Mouse (Mus musculus): Measurements from ENCODE around the gene Gpbp1l1. TPM values are rescaled to one million over a fixed set of nuclear protein-coding genes. Genes with fewer than 3 reads are reported as not detected.

Gpbp1l1 gene
- 35.7 and 38.1 TPM in 2 replicates for polyA plus RNA-seq (2014; fragmentation: Nextera tagmentation; extraction: Ambion mirVana)

DNA sequence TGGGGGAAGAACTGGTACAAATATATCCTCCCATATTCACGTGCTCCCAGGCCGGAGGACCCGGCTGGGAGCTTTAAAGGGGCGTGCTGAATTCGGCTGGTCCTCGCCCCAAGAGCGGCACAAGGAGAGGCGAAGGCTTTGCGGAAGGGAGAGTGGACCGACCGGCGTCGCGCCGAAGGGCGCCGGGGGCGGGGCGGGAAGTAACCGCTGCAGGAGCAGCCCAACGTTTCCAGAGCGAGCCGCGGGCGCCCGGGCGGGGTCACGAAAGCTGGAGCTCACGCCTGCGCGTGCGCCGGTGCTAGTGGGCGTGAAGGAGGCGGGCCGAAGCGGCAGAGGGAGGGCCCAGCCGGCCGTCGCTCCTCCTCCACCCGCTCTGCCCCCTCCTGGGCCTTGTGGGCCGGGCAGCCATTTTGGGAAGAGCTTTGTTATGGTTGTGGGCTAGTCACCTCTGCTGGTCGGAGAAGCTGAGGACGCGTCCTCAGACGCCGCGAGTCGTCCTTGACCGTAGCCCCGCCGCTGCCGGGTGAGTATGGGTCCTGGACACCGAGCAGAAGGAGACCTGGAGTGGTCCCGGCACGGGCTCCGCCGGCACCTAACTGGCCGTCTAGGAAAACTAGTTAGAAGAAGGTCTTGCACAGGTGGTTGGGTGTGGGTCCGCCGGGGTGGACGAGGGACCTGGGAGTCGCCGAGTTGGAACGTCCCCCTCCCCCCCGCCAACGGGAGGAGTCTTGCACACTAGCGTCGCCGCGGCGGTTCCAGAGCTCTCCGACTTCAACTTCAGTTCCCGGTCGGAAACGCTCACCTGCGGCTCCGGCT lies at the start of gene Gpbp1l1:
TSS of gene Gpbp1l1 (plus strand) at position 353 of the 816 bp plus-strand sequence.
- WGBS = under 1% methylated on average over 78 of the region's 78 CpGs
- Histone ChIP-seq H3K4me1 (replicated peaks; ENCODE audit: control insufficient read depth, insufficient read depth, low read length) (no peaks in the 10 kb centered on the region), H3K4me2 (ENCODE audit: low read depth, low read length, severe bottlenecking) (peak within 1 kb of the TSS; percentile 81), H3K27ac (ENCODE audit: low read depth, low read length) (peak within 1 kb of the TSS; percentile 91), H3K4me3 (ENCODE audit: low read depth, low read length) (peak within 1 kb of the TSS; percentile 91), H3K36me3 (ENCODE audit: control insufficient read depth, insufficient read depth, low read length) (no peaks in the 10 kb centered on the region), H3K9ac (ENCODE audit: low read length) (peak within 1 kb of the TSS; percentile 85), H3K9me3 (ENCODE audit: control insufficient read depth, low read length) (no peaks in the 10 kb centered on the region), H3K27me3 (ENCODE audit: control insufficient read depth, insufficient read depth, low read length) (no peaks in the 10 kb centered on the region)
- peak; percentile 99 for DNase-seq (ENCODE audit: low spot score)
- peak; percentile 95 for ATAC-seq (replicated peaks; ENCODE audit: low FRiP score)

DNA sequence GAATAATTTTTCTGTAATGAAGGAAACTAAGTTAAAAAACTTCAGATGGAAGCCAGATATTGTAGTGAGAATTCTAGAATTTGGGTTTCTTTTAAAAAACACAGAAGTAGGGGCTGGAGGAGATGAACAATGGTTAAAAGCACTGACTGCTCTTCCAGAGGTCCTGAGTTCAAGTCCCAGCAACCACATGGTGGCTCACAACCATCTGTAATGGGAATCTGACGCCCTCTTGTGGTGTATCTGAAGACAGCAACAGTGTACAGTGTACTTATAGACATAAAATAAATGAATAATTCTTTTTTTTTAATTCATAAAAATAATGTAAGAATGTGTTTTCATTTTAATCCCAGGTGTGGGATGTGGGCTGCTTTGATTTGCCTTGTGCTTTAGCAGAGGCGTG lies 26.3 kb upstream of the Gpbp1l1 start:
- WGBS = 66% methylated on average over 2 of the region's 2 CpGs
- no peaks in the 10 kb centered on the region for H3K4me1 ChIP-seq (replicated peaks; ENCODE audit: control insufficient read depth, insufficient read depth, low read length)
- no peak for ATAC-seq (replicated peaks; ENCODE audit: low FRiP score)
- H3K9ac ChIP-seq (ENCODE audit: low read length) = no peak overlapping the region
- no peaks in the 10 kb centered on the region for H3K27me3 ChIP-seq (ENCODE audit: control insufficient read depth, insufficient read depth, low read length)
- peaks cover 2% of the 10 kb centered on the region; the same call in 1 of the 2 replicates for H3K36me3 ChIP-seq (ENCODE audit: control insufficient read depth, insufficient read depth, low read length)
- no peak overlapping the region for H3K4me2 ChIP-seq (ENCODE audit: low read depth, low read length, severe bottlenecking)
- no peak for DNase-seq (ENCODE audit: low spot score)
- H3K9me3 ChIP-seq (ENCODE audit: control insufficient read depth, low read length) = no peaks in the 10 kb centered on the region
- H3K27ac ChIP-seq (ENCODE audit: low read depth, low read length) = no peak overlapping the region
- no peak overlapping the region for H3K4me3 ChIP-seq (ENCODE audit: low read depth, low read length)

DNA sequence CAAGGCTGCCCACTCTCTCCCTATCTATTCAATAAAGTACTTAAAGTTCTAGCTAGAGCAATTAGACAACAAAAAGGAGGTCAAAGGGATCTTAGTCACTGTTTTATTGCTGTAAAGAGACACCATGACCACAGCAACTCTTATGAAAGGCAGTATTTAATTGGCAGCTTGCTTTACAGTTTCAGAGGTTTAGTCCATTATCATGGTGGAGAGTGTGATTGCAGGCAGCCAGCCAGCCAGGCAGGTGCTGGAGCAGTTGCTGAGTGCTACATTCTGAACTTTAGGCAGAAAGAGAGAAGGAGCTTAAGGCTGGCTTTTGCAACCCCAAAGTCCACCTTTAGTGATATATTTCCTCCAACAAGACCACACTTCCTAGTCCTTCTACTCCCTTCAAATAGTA lies 21.1 kb upstream of the Gpbp1l1 start:
- no peak overlapping the region for H3K27ac ChIP-seq (ENCODE audit: low read depth, low read length)
- DNase-seq (ENCODE audit: low spot score) = no peak

DNA sequence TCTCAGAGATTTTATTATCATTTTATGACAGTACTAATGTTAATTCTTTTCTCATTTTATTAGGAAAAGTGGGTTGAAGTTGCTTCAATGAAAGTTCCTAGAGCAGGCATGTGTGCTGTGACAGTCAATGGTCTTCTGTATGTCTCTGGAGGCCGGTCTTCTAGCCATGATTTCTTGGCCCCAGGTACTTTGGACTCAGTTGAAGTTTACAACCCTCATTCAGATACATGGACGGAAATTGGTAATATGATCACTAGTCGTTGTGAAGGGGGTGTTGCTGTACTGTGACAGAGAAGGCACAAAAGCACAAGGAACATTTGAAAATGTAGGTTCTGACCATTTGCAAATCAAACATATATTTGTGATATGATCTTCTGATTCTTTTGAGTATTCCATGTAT lies 19.7 kb upstream of the Gpbp1l1 start:
- H3K9me3 ChIP-seq (ENCODE audit: control insufficient read depth, low read length) = no peaks in the 10 kb centered on the region
- no peaks in the 10 kb centered on the region for H3K27me3 ChIP-seq (ENCODE audit: control insufficient read depth, insufficient read depth, low read length)
- ATAC-seq (replicated peaks; ENCODE audit: low FRiP score) (no peak), DNase-seq (ENCODE audit: low spot score) (no peak)
- no peak overlapping the region for H3K4me2 ChIP-seq (ENCODE audit: low read depth, low read length, severe bottlenecking)
- H3K27ac ChIP-seq (ENCODE audit: low read depth, low read length) = no peak overlapping the region
- no peak overlapping the region for H3K4me3 ChIP-seq (ENCODE audit: low read depth, low read length)
- H3K9ac ChIP-seq (ENCODE audit: low read length) = no peak overlapping the region
- 93% methylated on average over 3 of the region's 3 CpGs for WGBS
- no peaks in the 10 kb centered on the region for H3K4me1 ChIP-seq (replicated peaks; ENCODE audit: control insufficient read depth, insufficient read depth, low read length)
- H3K36me3 ChIP-seq (ENCODE audit: control insufficient read depth, insufficient read depth, low read length) = no peaks in the 10 kb centered on the region

More for the DNA sequence above, 21.1 kb upstream of the Gpbp1l1 start:
- Histone ChIP-seq H3K9ac (ENCODE audit: low read length) (no peak overlapping the region), H3K9me3 (ENCODE audit: control insufficient read depth, low read length) (no peaks in the 10 kb centered on the region), H3K4me3 (ENCODE audit: low read depth, low read length) (no peak overlapping the region), H3K4me1 (replicated peaks; ENCODE audit: control insufficient read depth, insufficient read depth, low read length) (no peaks in the 10 kb centered on the region), H3K36me3 (ENCODE audit: control insufficient read depth, insufficient read depth, low read length) (no peaks in the 10 kb centered on the region; the same call in 1 of the 2 replicates), H3K27me3 (ENCODE audit: control insufficient read depth, insufficient read depth, low read length) (no peaks in the 10 kb centered on the region), H3K4me2 (ENCODE audit: low read depth, low read length, severe bottlenecking) (no peak overlapping the region)
- no peak for ATAC-seq (replicated peaks; ENCODE audit: low FRiP score)

DNA sequence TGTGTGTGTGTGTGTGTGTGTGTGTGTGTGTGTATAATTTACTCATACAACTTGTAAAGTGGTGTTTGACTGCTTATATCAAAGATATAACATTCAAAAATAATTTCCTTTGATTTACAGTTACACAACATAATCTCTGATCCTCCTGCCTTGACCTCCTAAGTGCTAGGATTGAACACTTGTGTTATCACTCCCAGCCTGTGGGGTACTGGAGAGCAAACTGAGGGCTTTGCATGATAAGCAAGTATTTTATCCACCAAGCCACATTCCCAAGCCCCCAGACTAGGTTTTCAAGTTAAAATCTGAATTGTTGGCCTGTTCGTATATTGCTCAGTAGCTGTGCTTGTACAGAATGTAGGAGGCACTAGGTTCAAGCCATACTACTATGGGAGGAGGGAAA lies 7.0 kb upstream of the Gpbp1l1 start:
- no peaks in the 10 kb centered on the region for H3K27me3 ChIP-seq (ENCODE audit: control insufficient read depth, insufficient read depth, low read length)
- no peaks in the 10 kb centered on the region for H3K4me1 ChIP-seq (replicated peaks; ENCODE audit: control insufficient read depth, insufficient read depth, low read length)
- no peak overlapping the region for H3K4me2 ChIP-seq (ENCODE audit: low read depth, low read length, severe bottlenecking)
- ATAC-seq (replicated peaks; ENCODE audit: low FRiP score) = no peak
- no peaks in the 10 kb centered on the region for H3K9me3 ChIP-seq (ENCODE audit: control insufficient read depth, low read length)
- H3K9ac ChIP-seq (ENCODE audit: low read length) = no peak overlapping the region
- 86% methylated on average over 1 of the region's 1 CpGs for WGBS
- no peaks in the 10 kb centered on the region for H3K36me3 ChIP-seq (ENCODE audit: control insufficient read depth, insufficient read depth, low read length)
- H3K4me3 ChIP-seq (ENCODE audit: low read depth, low read length) = no peak overlapping the region
- no peak overlapping the region for H3K27ac ChIP-seq (ENCODE audit: low read depth, low read length)
- DNase-seq (ENCODE audit: low spot score) = no peak

DNA sequence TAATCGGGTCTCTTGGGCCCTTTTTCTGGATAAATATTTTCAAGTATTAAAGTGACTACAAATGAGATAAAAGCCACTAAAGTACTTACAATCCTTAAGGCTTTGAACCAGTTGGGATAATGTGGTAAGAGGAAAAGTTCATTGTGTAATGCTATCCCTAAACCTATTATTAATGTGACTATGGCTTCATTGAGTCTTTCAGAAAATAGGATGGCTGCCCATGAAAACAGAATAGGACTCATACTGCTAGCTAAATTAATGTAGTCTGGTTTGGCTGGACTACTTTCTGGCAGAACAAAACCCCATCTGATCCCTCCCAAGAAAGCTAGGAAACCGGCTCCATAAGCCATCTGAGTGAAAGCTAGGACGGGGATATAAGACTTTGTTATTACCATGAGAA lies 4.4 kb upstream of the Gpbp1l1 start:
- Histone ChIP-seq H3K4me3 (ENCODE audit: low read depth, low read length) (no peak overlapping the region), H3K4me2 (ENCODE audit: low read depth, low read length, severe bottlenecking) (no peak overlapping the region), H3K27ac (ENCODE audit: low read depth, low read length) (no peak overlapping the region)

DNA sequence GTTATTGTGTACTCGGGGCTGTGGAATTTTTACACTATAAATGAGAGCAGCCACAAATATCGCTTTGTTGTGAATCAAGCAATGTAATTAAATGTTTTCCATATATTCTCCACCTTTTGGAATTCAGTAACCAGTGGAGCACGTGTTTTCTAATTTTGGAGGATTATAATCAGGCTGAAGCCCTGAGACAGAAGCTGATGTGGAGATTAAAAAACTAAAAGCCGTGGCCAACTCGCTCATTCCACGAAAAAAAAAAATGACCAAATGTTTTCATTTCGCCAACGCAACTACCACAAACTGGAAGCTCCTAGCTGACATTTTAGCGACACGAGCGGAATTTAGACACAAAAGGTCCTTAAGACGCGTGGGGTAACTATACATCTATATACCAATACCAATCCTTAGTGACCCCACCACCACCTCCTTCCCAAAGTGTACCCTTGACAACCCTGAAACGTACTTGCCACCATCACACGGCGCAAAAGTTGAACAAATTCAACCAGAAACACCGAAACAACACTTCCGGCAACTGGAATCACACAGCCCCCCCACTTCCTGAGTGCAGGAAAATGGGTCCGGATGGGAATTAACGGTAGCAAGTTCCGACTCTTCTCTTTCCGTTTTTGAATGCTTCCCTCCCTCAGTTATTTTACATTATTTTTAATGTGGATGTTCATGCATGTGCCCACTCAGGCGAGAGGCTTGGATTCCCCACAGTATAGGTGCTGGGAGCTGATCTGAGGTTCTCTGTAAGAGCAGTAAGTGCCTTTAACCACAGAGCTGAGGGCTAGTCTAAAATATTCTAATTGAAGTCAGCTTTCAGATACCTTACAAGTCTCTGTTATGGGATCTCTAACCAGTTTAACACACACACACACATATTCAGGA lies 1.8 kb upstream of the Gpbp1l1 start, which contains the start of gene Tmem69:
TSS of gene Tmem69 (minus strand) at position 524 of the 888 bp plus-strand sequence.
- no peaks in the 10 kb centered on the region for H3K4me1 ChIP-seq (replicated peaks; ENCODE audit: control insufficient read depth, insufficient read depth, low read length)
- 3% methylated on average over 23 of the region's 23 CpGs for WGBS
- peak; percentile 81 for DNase-seq (ENCODE audit: low spot score)
- H3K4me2 ChIP-seq (ENCODE audit: low read depth, low read length, severe bottlenecking) = peak within 1 kb of the TSS; percentile 81
- H3K9ac ChIP-seq (ENCODE audit: low read length) = peak within 1 kb of the TSS; percentile 85
- no peak for ATAC-seq (replicated peaks; ENCODE audit: low FRiP score)
- peak within 1 kb of the TSS; percentile 91 for H3K27ac ChIP-seq (ENCODE audit: low read depth, low read length)
- H3K4me3 ChIP-seq (ENCODE audit: low read depth, low read length) = peak within 1 kb of the TSS; percentile 91
- no peaks in the 10 kb centered on the region for H3K36me3 ChIP-seq (ENCODE audit: control insufficient read depth, insufficient read depth, low read length)
- H3K9me3 ChIP-seq (ENCODE audit: control insufficient read depth, low read length) = no peaks in the 10 kb centered on the region
- H3K27me3 ChIP-seq (ENCODE audit: control insufficient read depth, insufficient read depth, low read length) = no peaks in the 10 kb centered on the region

More for the DNA sequence above, 4.4 kb upstream of the Gpbp1l1 start:
- Histone ChIP-seq H3K4me1 (replicated peaks; ENCODE audit: control insufficient read depth, insufficient read depth, low read length) (no peaks in the 10 kb centered on the region), H3K9me3 (ENCODE audit: control insufficient read depth, low read length) (no peaks in the 10 kb centered on the region), H3K36me3 (ENCODE audit: control insufficient read depth, insufficient read depth, low read length) (no peaks in the 10 kb centered on the region), H3K9ac (ENCODE audit: low read length) (no peak overlapping the region), H3K27me3 (ENCODE audit: control insufficient read depth, insufficient read depth, low read length) (no peaks in the 10 kb centered on the region)
- 81% methylated on average over 3 of the region's 3 CpGs for WGBS
- no peak for ATAC-seq (replicated peaks; ENCODE audit: low FRiP score)
- no peak for DNase-seq (ENCODE audit: low spot score)

DNA sequence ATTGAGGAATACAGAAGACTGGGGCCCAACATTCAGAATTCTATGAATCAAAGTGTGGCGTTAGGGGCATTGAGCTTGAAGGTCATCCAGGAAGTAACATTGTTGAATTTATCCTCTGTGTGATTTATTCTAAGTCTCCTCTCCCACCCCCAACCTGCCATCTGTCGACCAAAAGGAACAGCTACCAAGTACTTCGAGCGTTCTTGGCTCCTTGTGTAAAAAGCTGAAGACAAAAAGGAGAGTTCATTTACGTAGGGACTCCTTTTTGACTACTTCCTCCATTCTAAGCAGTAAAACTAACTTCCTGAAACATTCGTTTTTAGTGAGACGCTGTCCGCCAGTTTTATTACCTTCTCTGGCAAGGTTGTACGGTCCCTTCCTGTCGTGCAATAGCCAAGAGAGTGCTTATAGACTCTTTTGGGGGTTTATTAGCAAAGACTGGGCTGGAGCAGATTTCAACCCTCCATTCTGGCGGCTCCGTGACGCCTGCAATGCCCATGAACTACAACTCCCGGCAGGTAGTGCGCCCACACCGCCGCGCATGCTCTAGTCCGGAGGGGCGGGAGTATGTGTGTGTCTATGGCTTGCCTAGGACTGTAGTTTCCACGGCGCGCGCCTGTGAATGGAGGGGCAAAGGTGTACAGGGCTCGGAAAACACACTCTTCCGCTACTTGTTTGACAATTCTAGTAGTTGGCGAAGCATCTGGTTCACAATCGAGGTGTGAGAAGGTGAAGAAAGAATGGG lies 725 bp upstream of the Gpbp1l1 start:
- H3K4me2 ChIP-seq (ENCODE audit: low read depth, low read length, severe bottlenecking) = peak overlapping the region; percentile 81
- DNase-seq (ENCODE audit: low spot score) (peak; percentile 95), ATAC-seq (replicated peaks; ENCODE audit: low FRiP score) (peak; percentile 95)
- WGBS = under 1% methylated on average over 28 of the region's 28 CpGs
- H3K36me3 ChIP-seq (ENCODE audit: control insufficient read depth, insufficient read depth, low read length) = no peaks in the 10 kb centered on the region
- no peaks in the 10 kb centered on the region for H3K4me1 ChIP-seq (replicated peaks; ENCODE audit: control insufficient read depth, insufficient read depth, low read length)
- H3K27ac ChIP-seq (ENCODE audit: low read depth, low read length) = peak overlapping the region; percentile 91
- peak overlapping the region; percentile 91 for H3K4me3 ChIP-seq (ENCODE audit: low read depth, low read length)
- H3K9me3 ChIP-seq (ENCODE audit: control insufficient read depth, low read length) = no peaks in the 10 kb centered on the region
- H3K27me3 ChIP-seq (ENCODE audit: control insufficient read depth, insufficient read depth, low read length) = no peaks in the 10 kb centered on the region
- peak overlapping the region; percentile 85 for H3K9ac ChIP-seq (ENCODE audit: low read length)
